Mouse (Mus musculus) megakaryocyte progenitor cell, adult 5-6 weeks (primary cell): ENCODE results near the gene Rasgrf1. TPM values are rescaled to one million over a fixed set of nuclear protein-coding genes. Genes with fewer than 3 reads are reported as not detected.

ENCODE experiments used
- ATAC-seq: replicated peaks from 2 replicates; pipeline ENCODE4 v1.8.0; 2016; ENCODE audit warnings: mild to moderate bottlenecking, moderate TSS enrichment, inconsistent platforms; ENCODE audit not compliant: poor library complexity
- total RNA-seq, 2 experiments: library from RNA; stranded (forward) in 1 of 2; stranded (reverse) in 1 of 2; fragments of 157-497, 149-512 nt in 1 of 2; fragments of 200-1000 nt in 1 of 2; gene quantifications; 2 replicates each; pipeline versions ENCODE4 v1.2.3 to v1.2.4; 2015 to 2017

The Rasgrf1 gene
- total RNA-seq, 2 experiments from 2014 or later: 0.02 TPM; not detected in 1

GRCm38 (mm10) chr9:89902813-89903212 lies 6.9 kb upstream of the Rasgrf1 start:
- ATAC-seq: no peak

DNA sequence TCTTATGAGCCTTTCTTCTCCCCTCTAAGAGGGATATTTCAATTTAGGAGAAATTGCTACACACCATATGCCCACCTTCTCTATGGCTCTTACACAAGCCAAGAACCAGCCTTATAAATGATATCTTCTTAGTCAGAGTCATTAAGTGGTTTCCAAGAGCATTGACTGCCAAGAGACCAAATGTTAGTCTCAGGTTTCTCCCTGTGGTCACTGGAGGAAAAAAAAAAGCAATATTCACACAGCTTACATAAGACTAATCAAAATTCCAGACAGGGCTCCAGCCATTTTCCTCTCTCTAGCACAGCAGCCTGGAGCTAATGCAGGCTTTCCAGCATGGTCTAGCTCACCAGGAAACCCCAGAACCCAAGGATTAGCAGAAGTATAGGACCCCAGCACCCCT lies 3.1 kb upstream of the Rasgrf1 start:
- ATAC-seq: no peak

GRCm38 (mm10) chr9:89907941-89908340 lies 1.8 kb upstream of the Rasgrf1 start:
- ATAC-seq: no peak

GRCm38 (mm10) chr9:89908601-89909000 lies 1.1 kb upstream of the Rasgrf1 start:
- ATAC-seq: 0 out of 2 replicates have a peak, but pooled peaks have one; percentile 24

GRCm38 (mm10) chr9:89910011-89910400 lies 298 bp downstream of the Rasgrf1 start:
- ATAC-seq: no peak

DNA sequence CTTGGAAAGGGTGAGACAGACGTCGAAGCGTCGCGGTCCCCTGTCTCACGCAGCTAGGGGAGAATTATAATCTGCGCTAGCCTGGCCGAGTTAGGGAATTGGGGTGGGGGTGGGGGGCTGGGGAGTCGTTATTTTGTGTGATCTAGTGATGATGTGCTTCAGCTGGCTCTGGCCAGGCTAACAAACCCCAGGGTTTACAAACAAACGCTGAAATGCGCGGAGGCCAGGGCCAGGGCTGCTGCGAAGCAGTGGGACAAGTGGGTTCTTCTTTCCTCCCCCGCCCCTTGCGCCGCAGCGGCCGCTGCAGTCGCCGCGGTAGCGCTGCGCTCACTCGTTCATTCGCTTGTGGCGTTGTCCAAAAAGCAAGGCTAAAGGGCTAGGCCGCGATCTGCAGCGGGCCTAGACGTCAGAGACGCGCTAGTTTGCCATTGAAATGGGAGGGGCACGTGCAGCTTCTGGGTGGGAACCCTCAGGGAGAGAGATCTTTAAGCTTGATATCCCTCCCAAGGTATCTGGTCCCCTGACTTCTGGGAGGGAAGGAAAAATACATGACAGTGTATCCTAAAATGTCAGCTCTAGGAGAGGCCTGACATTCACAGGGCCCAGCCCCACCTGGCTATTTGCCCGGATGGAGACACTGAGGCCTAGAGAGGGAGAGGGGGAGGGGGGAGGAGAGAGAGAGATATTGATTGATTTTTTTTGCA lies 1.2 kb downstream of the Rasgrf1 start:
- peak; percentile 21 for ATAC-seq

DNA sequence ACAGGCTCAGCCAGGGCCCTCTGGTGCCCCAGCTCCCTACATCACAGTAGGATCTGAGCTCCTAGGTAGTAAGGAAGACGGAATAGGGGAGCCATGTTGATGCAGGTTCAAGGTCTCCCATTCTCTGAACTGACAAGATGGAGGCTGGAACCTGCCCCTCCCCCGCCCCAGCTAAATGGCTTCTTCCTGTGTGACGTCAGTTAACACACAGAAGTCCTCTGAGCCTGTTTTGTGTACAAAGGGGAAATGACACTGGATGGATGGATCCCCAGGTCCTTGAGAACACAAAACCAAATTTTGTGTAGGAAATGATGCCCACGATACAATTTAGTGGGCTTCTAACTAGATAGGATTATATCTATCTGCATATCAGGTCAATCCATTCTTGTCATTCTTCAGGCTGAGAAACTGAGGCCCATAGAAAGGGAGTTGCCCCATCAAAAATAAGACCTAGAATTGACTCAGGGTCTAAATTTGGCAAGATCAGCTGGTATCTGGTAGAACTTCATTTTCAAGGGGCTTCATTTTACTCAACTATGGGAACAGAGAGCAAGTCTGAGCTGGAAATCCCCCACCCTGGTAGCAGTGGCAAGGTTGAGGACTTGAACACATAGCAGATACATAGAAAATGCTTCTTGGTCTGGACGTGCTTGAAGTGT lies 2.3 kb downstream of the Rasgrf1 start:
- no peak for ATAC-seq

DNA sequence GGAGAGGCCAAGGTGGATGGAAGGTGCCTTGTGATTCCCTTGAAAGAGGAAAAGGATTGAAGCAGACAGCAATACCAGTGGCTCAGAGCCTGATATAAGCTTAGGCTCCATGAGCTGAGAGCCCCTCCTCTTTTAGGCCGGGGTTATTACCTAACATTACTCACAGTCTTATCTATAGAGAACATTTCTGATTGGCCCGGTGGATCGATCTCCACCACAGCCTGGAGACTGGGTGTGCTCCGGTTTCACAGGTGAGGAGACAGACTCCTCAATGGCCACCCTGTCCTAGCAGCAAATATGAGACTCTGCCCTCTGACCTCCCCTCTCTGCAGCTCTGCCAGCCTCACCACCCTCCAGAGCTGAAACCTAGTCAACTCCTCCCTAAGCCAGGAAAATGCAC lies 3.4 kb downstream of the Rasgrf1 start:
- ATAC-seq: no peak

DNA sequence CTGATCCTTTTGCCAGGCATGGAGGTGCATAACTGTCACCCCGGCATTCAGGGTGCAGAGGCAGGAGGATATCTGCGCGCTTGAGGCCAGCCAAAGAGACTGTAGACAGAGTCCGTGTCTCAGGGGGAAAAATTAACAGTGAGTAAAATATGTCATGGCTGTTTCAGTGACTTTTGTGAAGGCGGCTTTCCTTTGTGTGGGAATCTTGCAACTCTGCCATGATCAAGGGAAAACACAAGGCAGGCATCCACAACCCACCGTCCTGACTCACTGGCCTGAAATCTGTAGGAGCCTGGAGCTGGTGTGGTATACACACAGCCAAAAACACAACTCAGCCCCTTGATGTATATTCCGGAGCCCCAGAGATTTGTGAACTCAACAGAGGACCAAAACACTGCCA lies 6.8 kb downstream of the Rasgrf1 start:
- ATAC-seq: no peak

DNA sequence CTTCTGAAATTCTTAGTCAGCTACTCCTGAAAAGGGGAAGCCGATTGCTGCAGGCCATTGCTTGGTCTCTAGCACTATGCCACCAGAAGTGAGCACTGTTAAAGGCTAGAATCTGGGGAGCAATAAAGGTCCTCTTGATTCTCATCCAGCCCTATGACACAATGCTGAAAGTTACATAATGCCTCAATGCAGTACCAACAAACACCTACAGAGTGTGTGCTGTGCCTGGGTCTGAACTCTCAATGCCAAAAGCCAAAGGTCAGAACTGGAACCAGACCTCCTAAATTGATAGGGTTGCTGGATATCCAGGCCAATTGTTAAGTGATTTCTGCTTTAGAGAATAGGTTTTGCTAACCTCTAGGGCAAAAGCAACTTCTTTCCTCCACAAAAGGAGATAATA lies 7.7 kb downstream of the Rasgrf1 start:
- ATAC-seq: peak; percentile 31; the same call in 1 of the 2 replicates

GRCm38 (mm10) chr9:89918832-89919231 lies 9.1 kb downstream of the Rasgrf1 start:
- no peak for ATAC-seq

GRCm38 (mm10) chr9:89921121-89921520 lies 11.4 kb downstream of the Rasgrf1 start:
- no peak for ATAC-seq

GRCm38 (mm10) chr9:89922666-89923065 lies 13.0 kb downstream of the Rasgrf1 start:
- no peak for ATAC-seq

DNA sequence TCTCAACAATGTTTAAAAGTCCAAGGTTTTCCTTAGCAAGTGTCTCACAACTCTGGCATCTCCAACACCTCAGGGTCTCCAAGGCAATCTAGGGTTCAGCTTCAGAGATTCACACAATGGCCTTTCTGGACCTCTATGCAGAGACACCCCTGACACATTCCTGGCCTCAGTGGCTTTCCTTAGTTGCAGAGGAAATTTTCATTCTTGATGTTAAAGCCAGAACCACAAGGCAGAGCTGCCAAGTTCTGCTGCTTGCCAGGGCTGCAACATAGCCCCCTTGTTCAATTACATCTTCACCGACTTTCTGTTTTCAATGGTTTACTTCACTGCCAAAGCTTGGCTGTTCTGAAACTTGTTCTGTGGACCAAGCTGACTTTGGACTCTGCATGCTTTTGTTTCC lies 15.1 kb downstream of the Rasgrf1 start:
- ATAC-seq: no peak

- ATAC-seq: peak; percentile 39; the same call in 1 of the 2 replicates
These were observed 18.8 kb downstream of the Rasgrf1 start for GRCm38 (mm10) chr9:89928497-89928896.

DNA sequence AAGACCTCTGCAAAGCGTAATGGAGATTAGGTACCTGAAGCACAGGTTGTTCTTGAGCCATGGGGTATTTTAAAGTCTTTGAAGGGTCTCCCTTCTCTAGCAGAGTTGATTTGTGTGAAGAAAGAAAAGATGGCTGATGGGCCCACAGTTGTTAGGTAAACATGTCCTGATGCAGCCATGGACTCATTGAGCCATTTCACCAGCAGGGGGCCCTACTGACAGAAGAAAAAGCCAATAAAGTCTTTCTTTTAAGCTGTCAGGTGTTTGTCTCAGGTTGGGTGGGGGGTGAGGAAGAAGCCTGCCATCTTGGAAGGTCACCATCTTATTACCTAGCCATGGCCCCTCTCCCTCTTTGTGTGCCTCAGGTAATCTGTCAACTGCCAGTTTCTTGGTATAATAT lies 30.7 kb downstream of the Rasgrf1 start:
- ATAC-seq: 0 out of 2 replicates have a peak, but pooled peaks have one; percentile 48

GRCm38 (mm10) chr9:89946830-89947229 lies 37.1 kb downstream of the Rasgrf1 start:
- ATAC-seq: peak; percentile 29; the same call in 1 of the 2 replicates

DNA sequence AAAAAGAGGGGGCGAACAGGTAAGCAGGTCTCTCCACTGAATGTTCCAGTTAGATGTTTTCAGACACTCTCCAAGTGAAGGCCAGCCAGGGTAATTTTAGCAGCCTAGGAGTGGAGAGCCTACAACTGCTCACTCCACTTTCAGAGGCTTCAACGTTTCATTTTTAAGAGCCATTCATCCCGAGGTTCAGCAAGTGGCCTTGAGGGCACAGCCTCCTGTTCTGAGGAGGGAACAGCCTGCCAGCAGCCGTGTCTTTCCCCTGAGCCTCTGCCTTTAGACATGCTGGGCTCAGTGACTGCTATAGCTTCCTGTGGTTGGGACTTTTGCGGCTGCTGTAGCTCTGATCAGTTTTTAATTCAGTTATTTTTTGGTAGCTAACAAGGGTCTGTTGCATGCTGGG lies 38.9 kb downstream of the Rasgrf1 start:
- ATAC-seq: no peak

DNA sequence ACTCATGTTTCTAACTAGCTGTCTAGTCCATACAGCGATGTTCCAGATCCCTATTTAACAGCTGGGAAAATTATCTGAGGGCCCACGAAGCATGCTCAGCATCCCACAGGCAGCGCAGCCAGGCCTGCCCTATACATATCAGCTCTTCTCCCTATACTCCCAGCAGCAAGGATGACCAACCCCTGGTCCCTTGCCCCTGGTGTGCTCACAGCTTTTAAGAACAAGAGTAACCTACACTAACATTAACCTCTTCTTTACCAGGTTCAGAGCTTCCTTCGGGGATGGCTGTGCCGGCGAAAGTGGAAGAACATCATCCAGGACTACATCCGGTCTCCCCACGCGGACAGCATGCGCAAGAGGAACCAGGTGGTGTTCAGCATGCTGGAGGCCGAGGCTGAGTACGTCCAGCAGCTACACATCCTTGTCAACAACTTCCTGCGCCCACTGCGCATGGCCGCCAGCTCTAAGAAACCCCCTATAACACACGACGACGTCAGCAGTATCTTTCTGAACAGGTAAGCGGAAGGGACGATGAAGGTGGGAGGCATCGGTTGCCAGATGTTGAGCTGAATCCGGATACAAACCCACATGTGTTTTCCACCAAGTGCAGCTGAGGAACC lies 44.0 kb downstream of the Rasgrf1 start:
- no peak for ATAC-seq

- ATAC-seq: no peak
These were observed 45.3 kb downstream of the Rasgrf1 start for GRCm38 (mm10) chr9:89954860-89955479.

GRCm38 (mm10) chr9:89958959-89959358 lies 49.3 kb downstream of the Rasgrf1 start:
- peak; percentile 59 for ATAC-seq

DNA sequence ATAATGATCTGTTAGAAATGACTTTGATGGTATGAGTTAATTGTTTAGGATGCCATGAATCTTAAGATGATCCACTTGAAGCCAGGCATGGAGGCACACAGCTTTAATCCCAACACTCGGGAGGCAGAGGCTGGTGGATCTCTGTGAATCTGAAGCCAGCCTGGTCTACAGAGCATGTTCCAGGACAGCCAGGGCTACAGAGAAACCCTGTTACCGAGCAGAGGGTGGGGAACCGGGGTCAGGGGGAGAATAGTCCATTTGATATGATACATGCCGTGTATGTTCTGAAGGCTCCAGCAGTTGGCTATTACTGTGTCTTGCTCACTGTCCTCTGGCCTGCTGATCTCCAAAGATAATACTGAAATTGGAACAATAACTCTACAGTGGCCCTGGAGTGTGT lies 54.4 kb downstream of the Rasgrf1 start:
- ATAC-seq: no peak
